Mouse (Mus musculus): ENCODE measurements at regions not wholly inside any gene's neighbourhood (a gene's known extent, or its start where the extent isn't known, plus 50 kb on each side); places are given as distances from the start of the nearest gene placed in this dataset.

GRCm38 (mm10) chr7:123642596-123642995 lies 142.3 kb upstream of the Zkscan2 start:
- no peak for DNase-seq

GRCm38 (mm10) chr7:123643426-123643825 lies 143.2 kb upstream of the Zkscan2 start:
- no peak for DNase-seq

GRCm38 (mm10) chr7:123645521-123645920 lies 145.3 kb upstream of the Zkscan2 start:
- peak in 1 of 2 experiments; percentile 9 for DNase-seq

GRCm38 (mm10) chr7:123665459-123665858 lies 165.2 kb upstream of the Zkscan2 start:
- no peak for DNase-seq

- no peak for DNase-seq
Measured at GRCm38 (mm10) chr7:123684762-123685161, 184.5 kb upstream of the Zkscan2 start.

GRCm38 (mm10) chr7:123686547-123686946 lies 186.3 kb upstream of the Zkscan2 start:
- no peak for DNase-seq

- no peak for DNase-seq
Measured at GRCm38 (mm10) chr7:123731016-123731415, 230.8 kb upstream of the Zkscan2 start.

GRCm38 (mm10) chr7:123733061-123733460 lies 232.8 kb upstream of the Zkscan2 start:
- DNase-seq: no peak

- peak; percentile 33 to 43 for DNase-seq
Measured at GRCm38 (mm10) chr7:123747986-123748385, 234.7 kb upstream of the Hs3st4 start.

- no peak for DNase-seq
Measured at GRCm38 (mm10) chr7:123753252-123753651, 229.4 kb upstream of the Hs3st4 start.

GRCm38 (mm10) chr7:123795036-123795435 lies 187.6 kb upstream of the Hs3st4 start:
- no peak for DNase-seq

GRCm38 (mm10) chr7:123796096-123796495 lies 186.6 kb upstream of the Hs3st4 start:
- DNase-seq: peak; percentile 91 to 95

- DNase-seq: no peak
Measured at GRCm38 (mm10) chr7:123805650-123806049, 177.0 kb upstream of the Hs3st4 start.

GRCm38 (mm10) chr7:123823976-123824375 lies 158.7 kb upstream of the Hs3st4 start:
- DNase-seq: peak in 1 of 2 experiments; percentile 16

- DNase-seq: peak; percentile 34 to 38
Measured at GRCm38 (mm10) chr7:123826406-123826805, 156.3 kb upstream of the Hs3st4 start.

GRCm38 (mm10) chr7:123842552-123842951 lies 140.1 kb upstream of the Hs3st4 start:
- DNase-seq: no peak

GRCm38 (mm10) chr7:123847081-123847480 lies 135.6 kb upstream of the Hs3st4 start:
- no peak for DNase-seq

- no peak for DNase-seq
Measured at GRCm38 (mm10) chr7:123848644-123849043, 134.0 kb upstream of the Hs3st4 start.

GRCm38 (mm10) chr7:123849220-123849619 lies 133.4 kb upstream of the Hs3st4 start:
- no peak for DNase-seq

GRCm38 (mm10) chr7:123850272-123851197 lies 132.1 kb upstream of the Hs3st4 start:
- DNase-seq: peak; percentile 78 to 81

- no peak for DNase-seq
Measured at GRCm38 (mm10) chr7:123857539-123857938, 125.1 kb upstream of the Hs3st4 start.

GRCm38 (mm10) chr7:123861706-123862105 lies 121.0 kb upstream of the Hs3st4 start:
- no peak for DNase-seq

- peak in 1 of 2 experiments; percentile 41 for DNase-seq
Measured at GRCm38 (mm10) chr7:123896759-123897444, 85.8 kb upstream of the Hs3st4 start.
